Mouse (Mus musculus) skeletal muscle tissue, adult 2 months (tissue): ENCODE measurements around the gene Spcs3.
"Not testable (repeated sequence)": the region's sequence is repeated elsewhere in the genome, so short reads cannot be mapped to it uniquely, and the experiment has no call there.

ENCODE experiments used
- DNase-seq: peaks from one replicate; pipeline ENCODE4 v3.0.0-alpha.2; 2012; ENCODE audit warnings: low read depth, low spot score

Spcs3 gene

GRCm38 (mm10) chr8:54529382-54530296 lies at the start of gene Spcs3, which contains the start of gene Asb5:
Spcs3 (minus strand) TSS chr8:54529998.
Asb5 (plus strand) TSS chr8:54529580.
- DNase-seq = peak; percentile 95

GRCm38 (mm10) chr8:54570618-54571609 lies 41.1 kb upstream of the Spcs3 start:
- DNase-seq = peak; percentile 56

- DNase-seq = no peak
Measured at GRCm38 (mm10) chr8:54567168-54567567, 37.4 kb upstream of the Spcs3 start.

- no peak for DNase-seq
Measured at GRCm38 (mm10) chr8:54565603-54566260, 35.9 kb upstream of the Spcs3 start.

GRCm38 (mm10) chr8:54565181-54565580 lies 35.4 kb upstream of the Spcs3 start:
- no peak for DNase-seq

GRCm38 (mm10) chr8:54562137-54562536 lies 32.3 kb upstream of the Spcs3 start:
- no peak for DNase-seq

- no peak for DNase-seq
Measured at GRCm38 (mm10) chr8:54554921-54555320, 25.1 kb upstream of the Spcs3 start.

GRCm38 (mm10) chr8:54550026-54550574 lies 20.3 kb upstream of the Spcs3 start:
- peak; percentile 86 for DNase-seq

GRCm38 (mm10) chr8:54548383-54548782 lies 18.6 kb upstream of the Spcs3 start:
- no peak for DNase-seq

GRCm38 (mm10) chr8:54541331-54541730 lies 11.5 kb upstream of the Spcs3 start:
- no peak for DNase-seq

GRCm38 (mm10) chr8:54537285-54537684 lies 7.5 kb upstream of the Spcs3 start:
- no peak for DNase-seq

- DNase-seq = no peak
Measured at GRCm38 (mm10) chr8:54535172-54535571, 5.4 kb upstream of the Spcs3 start.

- no peak for DNase-seq
Measured at GRCm38 (mm10) chr8:54528571-54528970, 1.2 kb downstream of the Spcs3 start.

- DNase-seq = no peak
Measured at GRCm38 (mm10) chr8:54526700-54527099, 3.1 kb downstream of the Spcs3 start.

- no peak for DNase-seq
Measured at GRCm38 (mm10) chr8:54525606-54526005, 4.2 kb downstream of the Spcs3 start.

GRCm38 (mm10) chr8:54520516-54520915 lies 9.3 kb downstream of the Spcs3 start:
- no peak for DNase-seq

- no peak for DNase-seq
Measured at GRCm38 (mm10) chr8:54518756-54519460, 10.9 kb downstream of the Spcs3 start.

GRCm38 (mm10) chr8:54512200-54512599 lies 17.6 kb downstream of the Spcs3 start:
- not testable (repeated sequence) for DNase-seq

GRCm38 (mm10) chr8:54511791-54512190 lies 18.0 kb downstream of the Spcs3 start:
- no peak for DNase-seq

GRCm38 (mm10) chr8:54509221-54509721 lies 20.5 kb downstream of the Spcs3 start:
- DNase-seq = no peak
